Mouse (Mus musculus): ENCODE measurements around the gene C1galt1. TPM values are rescaled to one million over a fixed set of nuclear protein-coding genes. Genes with fewer than 3 reads are reported as not detected.

Gene C1galt1
- polyA plus RNA-seq (2015; fragmentation: Nextera tagmentation; extraction: Ambion mirVana): 3.4 and 3.7 TPM in 2 replicates

- H3K4me3 ChIP-seq (ENCODE audit: low read depth, low read length): peak within 1 kb of the TSS; percentile 95
- H3K4me2 ChIP-seq (ENCODE audit: low read depth, low read length): peak within 1 kb of the TSS; percentile 69
- H3K9me3 ChIP-seq (replicated peaks; ENCODE audit: control insufficient read depth, low read length): no peaks in the 10 kb centered on the region
- H3K36me3 ChIP-seq (ENCODE audit: control insufficient read depth, insufficient read depth): no peaks in the 10 kb centered on the region
- H3K27me3 ChIP-seq (ENCODE audit: control insufficient read depth, insufficient read depth, low read depth, low read length): no peaks in the 10 kb centered on the region
- H3K27ac ChIP-seq (ENCODE audit: low read length): peak within 1 kb of the TSS; percentile 96
- WGBS (ENCODE audit: insufficient replicate concordance): under 1% methylated on average over 66 of the region's 93 CpGs
- H3K9ac ChIP-seq (ENCODE audit: low read depth, low read length): peak within 1 kb of the TSS; percentile 99
- ATAC-seq (ENCODE audit: low read depth): peak; percentile 87
- peaks cover 26% of the 10 kb centered on the region for H3K4me1 ChIP-seq (ENCODE audit: control insufficient read depth, low read depth, low read length)
These were observed at the start of gene C1galt1 for GRCm38 (mm10) chr6:7844802-7845679. TSS of gene C1galt1 (plus strand) at chr6:7844842.

- no peak overlapping the region for H3K4me2 ChIP-seq (ENCODE audit: low read depth, low read length)
These were observed 44.7 kb upstream of the C1galt1 start for GRCm38 (mm10) chr6:7799969-7800368.

GRCm38 (mm10) chr6:7803765-7804542 lies 40.7 kb upstream of the C1galt1 start:
- no peaks in the 10 kb centered on the region for H3K4me1 ChIP-seq (ENCODE audit: control insufficient read depth, low read depth, low read length)
- H3K9ac ChIP-seq (ENCODE audit: low read depth, low read length): no peak overlapping the region
- no peak overlapping the region for H3K27ac ChIP-seq (ENCODE audit: low read length)
- H3K4me3 ChIP-seq (ENCODE audit: low read depth, low read length): no peak overlapping the region
- H3K9me3 ChIP-seq (replicated peaks; ENCODE audit: control insufficient read depth, low read length): no peaks in the 10 kb centered on the region
- WGBS (ENCODE audit: insufficient replicate concordance): 71% methylated on average over 9 of the region's 9 CpGs
- H3K4me2 ChIP-seq (ENCODE audit: low read depth, low read length): no peak overlapping the region
- ATAC-seq (ENCODE audit: low read depth): peak; percentile 27; the same call in 1 of the 2 replicates
- no peaks in the 10 kb centered on the region for H3K36me3 ChIP-seq (ENCODE audit: control insufficient read depth, insufficient read depth)
- no peaks in the 10 kb centered on the region for H3K27me3 ChIP-seq (ENCODE audit: control insufficient read depth, insufficient read depth, low read depth, low read length)

More at GRCm38 (mm10) chr6:7799969-7800368, 44.7 kb upstream of the C1galt1 start:
- no peak for ATAC-seq (ENCODE audit: low read depth)
- Histone ChIP-seq H3K9me3 (replicated peaks; ENCODE audit: control insufficient read depth, low read length) (no peaks in the 10 kb centered on the region), H3K4me3 (ENCODE audit: low read depth, low read length) (no peak overlapping the region), H3K27ac (ENCODE audit: low read length) (no peak overlapping the region), H3K36me3 (ENCODE audit: control insufficient read depth, insufficient read depth) (no peaks in the 10 kb centered on the region), H3K9ac (ENCODE audit: low read depth, low read length) (no peak overlapping the region), H3K27me3 (ENCODE audit: control insufficient read depth, insufficient read depth, low read depth, low read length) (no peaks in the 10 kb centered on the region), H3K4me1 (ENCODE audit: control insufficient read depth, low read depth, low read length) (no peaks in the 10 kb centered on the region)
- 51% methylated on average over 6 of the region's 6 CpGs for WGBS (ENCODE audit: insufficient replicate concordance)

GRCm38 (mm10) chr6:7814146-7814545 lies 30.5 kb upstream of the C1galt1 start:
- Histone ChIP-seq H3K4me1 (ENCODE audit: control insufficient read depth, low read depth, low read length) (no peaks in the 10 kb centered on the region), H3K27me3 (ENCODE audit: control insufficient read depth, insufficient read depth, low read depth, low read length) (no peaks in the 10 kb centered on the region), H3K4me2 (ENCODE audit: low read depth, low read length) (no peak overlapping the region), H3K9ac (ENCODE audit: low read depth, low read length) (no peak overlapping the region), H3K4me3 (ENCODE audit: low read depth, low read length) (no peak overlapping the region), H3K27ac (ENCODE audit: low read length) (no peak overlapping the region), H3K36me3 (ENCODE audit: control insufficient read depth, insufficient read depth) (no peaks in the 10 kb centered on the region), H3K9me3 (replicated peaks; ENCODE audit: control insufficient read depth, low read length) (no peaks in the 10 kb centered on the region)
- 8% methylated on average over 2 of the region's 2 CpGs for WGBS (ENCODE audit: insufficient replicate concordance)
- ATAC-seq (ENCODE audit: low read depth): no peak

- Histone ChIP-seq H3K4me2 (ENCODE audit: low read depth, low read length) (no peak overlapping the region), H3K9me3 (replicated peaks; ENCODE audit: control insufficient read depth, low read length) (no peaks in the 10 kb centered on the region), H3K36me3 (ENCODE audit: control insufficient read depth, insufficient read depth) (no peaks in the 10 kb centered on the region), H3K4me3 (ENCODE audit: low read depth, low read length) (no peak overlapping the region), H3K27me3 (ENCODE audit: control insufficient read depth, insufficient read depth, low read depth, low read length) (no peaks in the 10 kb centered on the region), H3K4me1 (ENCODE audit: control insufficient read depth, low read depth, low read length) (no peaks in the 10 kb centered on the region), H3K27ac (ENCODE audit: low read length) (no peak overlapping the region), H3K9ac (ENCODE audit: low read depth, low read length) (no peak overlapping the region)
- ATAC-seq (ENCODE audit: low read depth): no peak
- 58% methylated on average over 5 of the region's 5 CpGs for WGBS (ENCODE audit: insufficient replicate concordance)
These were observed 28.4 kb upstream of the C1galt1 start for GRCm38 (mm10) chr6:7816233-7816632.

- Histone ChIP-seq H3K27me3 (ENCODE audit: control insufficient read depth, insufficient read depth, low read depth, low read length) (no peaks in the 10 kb centered on the region), H3K4me3 (ENCODE audit: low read depth, low read length) (no peak overlapping the region), H3K4me1 (ENCODE audit: control insufficient read depth, low read depth, low read length) (no peaks in the 10 kb centered on the region), H3K4me2 (ENCODE audit: low read depth, low read length) (no peak overlapping the region), H3K9ac (ENCODE audit: low read depth, low read length) (no peak overlapping the region), H3K27ac (ENCODE audit: low read length) (no peak overlapping the region), H3K9me3 (replicated peaks; ENCODE audit: control insufficient read depth, low read length) (no peaks in the 10 kb centered on the region), H3K36me3 (ENCODE audit: control insufficient read depth, insufficient read depth) (no peaks in the 10 kb centered on the region)
- WGBS (ENCODE audit: insufficient replicate concordance): 56% methylated on average over 6 of the region's 6 CpGs
- ATAC-seq (ENCODE audit: low read depth): no peak
These were observed 22.0 kb upstream of the C1galt1 start for GRCm38 (mm10) chr6:7822688-7823087.

- no peak overlapping the region for H3K4me2 ChIP-seq (ENCODE audit: low read depth, low read length)
- WGBS (ENCODE audit: insufficient replicate concordance): 55% methylated on average over 8 of the region's 8 CpGs
- H3K27me3 ChIP-seq (ENCODE audit: control insufficient read depth, insufficient read depth, low read depth, low read length): no peaks in the 10 kb centered on the region
- H3K9me3 ChIP-seq (replicated peaks; ENCODE audit: control insufficient read depth, low read length): no peaks in the 10 kb centered on the region
- H3K27ac ChIP-seq (ENCODE audit: low read length): no peak overlapping the region
- no peak overlapping the region for H3K9ac ChIP-seq (ENCODE audit: low read depth, low read length)
- H3K36me3 ChIP-seq (ENCODE audit: control insufficient read depth, insufficient read depth): no peaks in the 10 kb centered on the region
- no peak overlapping the region for H3K4me3 ChIP-seq (ENCODE audit: low read depth, low read length)
- H3K4me1 ChIP-seq (ENCODE audit: control insufficient read depth, low read depth, low read length): no peaks in the 10 kb centered on the region
- no peak for ATAC-seq (ENCODE audit: low read depth)
These were observed 13.8 kb upstream of the C1galt1 start for GRCm38 (mm10) chr6:7830793-7831192.

GRCm38 (mm10) chr6:7832564-7833175 lies 12.0 kb upstream of the C1galt1 start:
- Histone ChIP-seq H3K27me3 (ENCODE audit: control insufficient read depth, insufficient read depth, low read depth, low read length) (no peaks in the 10 kb centered on the region), H3K27ac (ENCODE audit: low read length) (no peak overlapping the region), H3K9ac (ENCODE audit: low read depth, low read length) (no peak overlapping the region), H3K4me2 (ENCODE audit: low read depth, low read length) (no peak overlapping the region), H3K4me3 (ENCODE audit: low read depth, low read length) (no peak overlapping the region), H3K4me1 (ENCODE audit: control insufficient read depth, low read depth, low read length) (no peaks in the 10 kb centered on the region), H3K9me3 (replicated peaks; ENCODE audit: control insufficient read depth, low read length) (no peaks in the 10 kb centered on the region), H3K36me3 (ENCODE audit: control insufficient read depth, insufficient read depth) (no peaks in the 10 kb centered on the region)
- 63% methylated on average over 6 of the region's 6 CpGs for whole genome bisulfite sequencing (ENCODE audit: insufficient replicate concordance)
- no peak for ATAC-seq (ENCODE audit: low read depth)
